Mouse (Mus musculus): Measurements from ENCODE around the gene Disp1.

Disp1 gene

GRCm38 (mm10) chr1:183039881-183040708 is 181.2 kb downstream of the Disp1 start:
- DNase-seq (ENCODE audit: low spot score): no peak

- no peak for DNase-seq (ENCODE audit: low spot score)
Observed at GRCm38 (mm10) chr1:183039404-183039803, 181.9 kb downstream of the Disp1 start.

Data from yolk sac, embryonic 10.5 days (tissue).